Mouse (Mus musculus): ENCODE measurements at regions not wholly inside any gene's neighbourhood (a gene's known extent, or its start where the extent isn't known, plus 50 kb on each side); places are given as distances from the start of the nearest gene placed in this dataset.

GRCm38 (mm10) chr1:169341131-169341530 is 190.1 kb downstream of the Nuf2 start:
- Histone ChIP-seq H3K4me1 (ENCODE audit: control insufficient read depth, insufficient read depth, low read length) (no peaks in the 10 kb centered on the region), H3K36me3 (ENCODE audit: control insufficient read depth, insufficient read depth, low read length) (no peaks in the 10 kb centered on the region), H3K4me3 (ENCODE audit: insufficient read depth, low read depth, low read length) (no peak overlapping the region), H3K27me3 (replicated peaks; ENCODE audit: control insufficient read depth, insufficient read depth, low read length) (no peaks in the 10 kb centered on the region), H3K27ac (ENCODE audit: insufficient read depth, low read depth, low read length) (no peak overlapping the region; the same call in 1 of the 2 replicates)
- DNase-seq: peak; percentile 69
- no peak for TF ChIP-seq CTCF (conservative IDR thresholded peaks at IDR 0.05; ENCODE audit: insufficient read depth, insufficient read length, low read depth, low read length)
- no peak for TF ChIP-seq POLR2A (IDR thresholded peaks at IDR 0.05; ENCODE audit: low read depth, low read length)
- 22% methylated on average over 1 of the region's 1 CpGs for WGBS

GRCm38 (mm10) chr1:169338461-169338860 is 192.8 kb downstream of the Nuf2 start:
- DNase-seq: no peak
- no peaks in the 10 kb centered on the region for H3K27me3 ChIP-seq (replicated peaks; ENCODE audit: control insufficient read depth, insufficient read depth, low read length)
- 76% methylated on average over 4 of the region's 4 CpGs for WGBS
- no peak for TF ChIP-seq POLR2A (IDR thresholded peaks at IDR 0.05; ENCODE audit: low read depth, low read length)
- H3K36me3 ChIP-seq (ENCODE audit: control insufficient read depth, insufficient read depth, low read length): no peaks in the 10 kb centered on the region
- H3K4me1 ChIP-seq (ENCODE audit: control insufficient read depth, insufficient read depth, low read length): no peaks in the 10 kb centered on the region
- H3K4me3 ChIP-seq (ENCODE audit: insufficient read depth, low read depth, low read length): no peak overlapping the region
- H3K27ac ChIP-seq (ENCODE audit: insufficient read depth, low read depth, low read length): no peak overlapping the region

GRCm38 (mm10) chr1:169332165-169332564 is 199.1 kb downstream of the Nuf2 start:
- no peaks in the 10 kb centered on the region for H3K27me3 ChIP-seq (replicated peaks; ENCODE audit: control insufficient read depth, insufficient read depth, low read length)
- peak overlapping the region; percentile 69 for H3K27ac ChIP-seq (ENCODE audit: insufficient read depth, low read depth, low read length)
- peak; percentile 84 for DNase-seq
- 54% methylated on average over 5 of the region's 5 CpGs for WGBS
- no peaks in the 10 kb centered on the region for H3K36me3 ChIP-seq (ENCODE audit: control insufficient read depth, insufficient read depth, low read length)
- H3K4me3 ChIP-seq (ENCODE audit: insufficient read depth, low read depth, low read length): no peak overlapping the region
- no peak for TF ChIP-seq POLR2A (IDR thresholded peaks at IDR 0.05; ENCODE audit: low read depth, low read length)
- peaks cover 5% of the 10 kb centered on the region; the same call in 1 of the 2 replicates for H3K4me1 ChIP-seq (ENCODE audit: control insufficient read depth, insufficient read depth, low read length)

- no peak overlapping the region for H3K27ac ChIP-seq (ENCODE audit: insufficient read depth, low read depth, low read length)
- no peak for DNase-seq
- TF ChIP-seq POLR2A (IDR thresholded peaks at IDR 0.05; ENCODE audit: low read depth, low read length) (no peak), CTCF (conservative IDR thresholded peaks at IDR 0.05; ENCODE audit: insufficient read depth, insufficient read length, low read depth, low read length) (no peak)
- 73% methylated on average over 8 of the region's 8 CpGs for WGBS
- H3K36me3 ChIP-seq (ENCODE audit: control insufficient read depth, insufficient read depth, low read length): no peaks in the 10 kb centered on the region
- H3K4me3 ChIP-seq (ENCODE audit: insufficient read depth, low read depth, low read length): no peak overlapping the region
- H3K27me3 ChIP-seq (replicated peaks; ENCODE audit: control insufficient read depth, insufficient read depth, low read length): no peaks in the 10 kb centered on the region
- H3K4me1 ChIP-seq (ENCODE audit: control insufficient read depth, insufficient read depth, low read length): no peaks in the 10 kb centered on the region
Observed at GRCm38 (mm10) chr1:169313241-169313640, 218.0 kb downstream of the Nuf2 start.

GRCm38 (mm10) chr1:169283440-169283839 is 247.8 kb downstream of the Nuf2 start:
- Histone ChIP-seq H3K27ac (ENCODE audit: insufficient read depth, low read depth, low read length) (no peak overlapping the region), H3K4me3 (ENCODE audit: insufficient read depth, low read depth, low read length) (no peak overlapping the region), H3K27me3 (replicated peaks; ENCODE audit: control insufficient read depth, insufficient read depth, low read length) (no peaks in the 10 kb centered on the region), H3K36me3 (ENCODE audit: control insufficient read depth, insufficient read depth, low read length) (no peaks in the 10 kb centered on the region), H3K4me1 (ENCODE audit: control insufficient read depth, insufficient read depth, low read length) (no peaks in the 10 kb centered on the region)
- TF ChIP-seq POLR2A (IDR thresholded peaks at IDR 0.05; ENCODE audit: low read depth, low read length) (no peak), CTCF (conservative IDR thresholded peaks at IDR 0.05; ENCODE audit: insufficient read depth, insufficient read length, low read depth, low read length) (no peak)
- DNase-seq: no peak
- WGBS: 96% methylated on average over 5 of the region's 5 CpGs

- WGBS: 54% methylated on average over 4 of the region's 4 CpGs
- DNase-seq: no peak
Observed at GRCm38 (mm10) chr1:169270750-169271149, 260.5 kb downstream of the Nuf2 start.

GRCm38 (mm10) chr1:169263984-169264660 is 267.1 kb downstream of the Nuf2 start:
- no peaks in the 10 kb centered on the region for H3K36me3 ChIP-seq (ENCODE audit: control insufficient read depth, insufficient read depth, low read length)
- H3K27ac ChIP-seq (ENCODE audit: insufficient read depth, low read depth, low read length): no peak overlapping the region
- H3K4me1 ChIP-seq (ENCODE audit: control insufficient read depth, insufficient read depth, low read length): no peaks in the 10 kb centered on the region
- H3K27me3 ChIP-seq (replicated peaks; ENCODE audit: control insufficient read depth, insufficient read depth, low read length): no peaks in the 10 kb centered on the region
- TF ChIP-seq CTCF (conservative IDR thresholded peaks at IDR 0.05; ENCODE audit: insufficient read depth, insufficient read length, low read depth, low read length): no peak
- TF ChIP-seq POLR2A (IDR thresholded peaks at IDR 0.05; ENCODE audit: low read depth, low read length): no peak
- no peak overlapping the region for H3K4me3 ChIP-seq (ENCODE audit: insufficient read depth, low read depth, low read length)
- WGBS: 84% methylated on average over 5 of the region's 5 CpGs
- DNase-seq: no peak

More at GRCm38 (mm10) chr1:169270750-169271149, 260.5 kb downstream of the Nuf2 start:
- Histone ChIP-seq H3K4me3 (ENCODE audit: insufficient read depth, low read depth, low read length) (no peak overlapping the region), H3K27me3 (replicated peaks; ENCODE audit: control insufficient read depth, insufficient read depth, low read length) (no peaks in the 10 kb centered on the region), H3K4me1 (ENCODE audit: control insufficient read depth, insufficient read depth, low read length) (no peaks in the 10 kb centered on the region), H3K36me3 (ENCODE audit: control insufficient read depth, insufficient read depth, low read length) (no peaks in the 10 kb centered on the region), H3K27ac (ENCODE audit: insufficient read depth, low read depth, low read length) (no peak overlapping the region)
- TF ChIP-seq CTCF (conservative IDR thresholded peaks at IDR 0.05; ENCODE audit: insufficient read depth, insufficient read length, low read depth, low read length) (no peak), POLR2A (IDR thresholded peaks at IDR 0.05; ENCODE audit: low read depth, low read length) (no peak)

Measured in kidney, adult 2 months (tissue).